Comparison of ENCODE assay signal across 23 mouse cellular contexts in genomic region chr12:25407301-25407700, GRCm38 (mm10).
"Had no signal": no experiment of that assay in that cellular context is flagged by ENCODE, and none has a peak within 500 bp of the region (broad histone marks: within the 10 kb centered on the region; RNA-seq: fewer than 3 reads in every experiment).

No protein-coding gene starts in this region.

- H3K4me2 ChIP-seq: heart, embryonic 11.5 days; heart, embryonic 13.5 days; heart, embryonic 15.5 days; hindbrain, embryonic 13.5 days; hindbrain, embryonic 15.5 days; intestine, embryonic 15.5 days; kidney, embryonic 15.5 days; limb, embryonic 13.5 days; limb, embryonic 15.5 days had no signal

- H3K4me3 ChIP-seq: heart, embryonic 13.5 days; heart, embryonic 15.5 days; hindbrain, embryonic 13.5 days; hindbrain, embryonic 15.5 days; intestine, embryonic 15.5 days; kidney, embryonic 15.5 days; left cerebral cortex, adult 2 months; limb, embryonic 13.5 days; limb, embryonic 15.5 days had no signal

- ATAC-seq: forebrain, embryonic 16.5 days; intestine, embryonic 15.5 days had no signal

- H3K27ac ChIP-seq: heart, embryonic 13.5 days; heart, embryonic 15.5 days; hindbrain, embryonic 13.5 days; hindbrain, embryonic 15.5 days; intestine, embryonic 15.5 days; kidney, embryonic 15.5 days; kidney, postnatal 0 days; left cerebral cortex, adult 2 months; limb, embryonic 13.5 days; limb, embryonic 15.5 days had no signal

- H3K9me3 ChIP-seq: heart, embryonic 15.5 days; intestine, embryonic 15.5 days; kidney, embryonic 15.5 days; limb, embryonic 13.5 days; limb, embryonic 15.5 days had no signal

- H3K27me3 ChIP-seq: heart, embryonic 13.5 days; heart, embryonic 15.5 days; hindbrain, embryonic 13.5 days; hindbrain, embryonic 15.5 days; intestine, embryonic 15.5 days; kidney, embryonic 15.5 days; limb, embryonic 13.5 days; limb, embryonic 15.5 days had no signal

- DNase-seq: gastrocnemius, postnatal 14 days; gastrocnemius, postnatal 36 days; heart, adult 18-20 months; heart, postnatal 14 days; heart, postnatal 36 days; kidney, adult 11 months; kidney, adult 2 months; kidney, adult 9 months; kidney, postnatal 14 days; kidney, postnatal 36 days; layer of hippocampus, adult 9-11 months had no signal

- H3K9ac ChIP-seq: heart, embryonic 13.5 days; heart, embryonic 15.5 days; hindbrain, embryonic 13.5 days; hindbrain, embryonic 15.5 days; intestine, embryonic 15.5 days; kidney, embryonic 15.5 days; limb, embryonic 13.5 days; limb, embryonic 15.5 days had no signal

- H3K36me3 ChIP-seq: heart, embryonic 13.5 days; heart, embryonic 15.5 days; hindbrain, embryonic 13.5 days; hindbrain, embryonic 15.5 days; intestine, embryonic 15.5 days; kidney, embryonic 15.5 days; limb, embryonic 13.5 days; limb, embryonic 15.5 days had no signal

- H3K4me1 ChIP-seq: heart, embryonic 15.5 days; hindbrain, embryonic 13.5 days; hindbrain, embryonic 15.5 days; intestine, embryonic 15.5 days; kidney, embryonic 15.5 days had no signal
